Mouse (Mus musculus) kidney, embryonic 15.5 days (tissue): ENCODE measurements around the gene Bcl11a. TPM values are rescaled to one million over a fixed set of nuclear protein-coding genes. Genes with fewer than 3 reads are reported as not detected.

ENCODE experiments used
- ATAC-seq: fragments of 200-750 bp; cut with Nextera tagmentation; replicated peaks from 2 replicates; pipeline ENCODE4 v1.8.0; 2017; ENCODE audit warnings: moderate TSS enrichment; ENCODE audit not compliant: low FRiP score
- H3K27ac ChIP-seq: fragments of 300-500 bp; sonication (generic); 2 replicates; pipeline ENCODE4 v1.5.1; 2015; ENCODE audit warnings: mild to moderate bottlenecking, inconsistent platforms
- H3K27me3 ChIP-seq: fragments of 300-500 bp; sonication (generic); 2 replicates; pipeline ENCODE4 v1.6.1; 2015; ENCODE audit warnings: inconsistent platforms
- H3K36me3 ChIP-seq: fragments of 300-500 bp; sonication (generic); 2 replicates; pipeline ENCODE4 v1.6.1; 2015; ENCODE audit warnings: inconsistent platforms
- H3K4me1 ChIP-seq: fragments of 300-500 bp; sonication (generic); 2 replicates; pipeline ENCODE4 v1.6.1; 2015; ENCODE audit warnings: inconsistent platforms
- H3K4me2 ChIP-seq: fragments of 300-500 bp; sonication (generic); 2 replicates; pipeline ENCODE4 v1.6.1; 2015; ENCODE audit warnings: moderate library complexity, mild to moderate bottlenecking, inconsistent platforms
- H3K4me3 ChIP-seq: fragments of 300-500 bp; sonication (generic); replicated peaks from 2 replicates; pipeline ENCODE4 v1.5.1; 2015; ENCODE audit warnings: mild to moderate bottlenecking, inconsistent platforms
- H3K9ac ChIP-seq: fragments of 300-500 bp; sonication (generic); 2 replicates; pipeline ENCODE4 v1.6.1; 2015; ENCODE audit warnings: mild to moderate bottlenecking, inconsistent platforms
- H3K9me3 ChIP-seq: fragments of 300-500 bp; sonication (generic); replicated peaks from 2 replicates; pipeline ENCODE4 v1.6.1; 2016; ENCODE audit warnings: inconsistent platforms
- WGBS: fragments of 180-500 bp; shearing (Covaris S2); methylation state at CpG from one replicate; pipeline ENCODE4 v1.1.7; 2015; ENCODE audit warnings: mixed read lengths; 5-methylcytosine and 5-hydroxymethylcytosine counted together
- polyA plus RNA-seq: library from polyadenylated mRNA; unstranded; fragments of >200 nt; fragmentation: Nextera tagmentation; extraction: Ambion mirVana; gene quantifications from 2 replicates; pipeline ENCODE4 v1.2.1, GENCODE M21; 2015

The Bcl11a gene
- polyA plus RNA-seq, 1 experiment from 2014 or later: 3.6 TPM

- Histone ChIP-seq H3K27me3 (no peaks in the 10 kb centered on the region), H3K4me2 (no peak overlapping the region), H3K4me1 (no peaks in the 10 kb centered on the region; the same call in 1 of the 2 replicates), H3K27ac (no peak overlapping the region), H3K4me3 (no peak overlapping the region), H3K9ac (no peak overlapping the region), H3K36me3 (no peaks in the 10 kb centered on the region), H3K9me3 (peaks cover 5% of the 10 kb centered on the region; the same call in 1 of the 2 replicates)
- 70% methylated on average over 9 of the region's 9 CpGs for WGBS
- ATAC-seq: no peak
Measured at GRCm38 (mm10) chr11:24138600-24139375, 60.9 kb downstream of the Bcl11a start.

DNA sequence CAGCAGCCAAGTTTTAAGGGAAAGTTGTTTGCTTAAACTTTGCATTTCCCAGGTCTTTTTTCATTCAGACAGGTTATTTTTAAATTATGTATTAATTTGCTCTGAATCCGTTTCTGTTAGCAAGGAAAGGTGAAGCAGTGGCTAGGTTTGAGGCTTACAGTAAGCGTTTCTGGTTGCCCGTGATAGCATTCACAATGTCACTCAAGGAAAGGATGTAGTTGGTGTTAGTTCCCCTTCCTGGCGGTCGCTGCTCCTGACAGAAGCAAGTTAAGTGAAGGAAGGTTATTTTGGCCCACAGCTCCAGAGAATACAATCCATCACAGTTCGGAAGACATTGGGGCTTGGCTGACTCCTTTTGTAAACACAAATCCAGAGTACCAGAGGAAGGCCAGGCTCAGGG, 61.6 kb downstream of the Bcl11a start:
- WGBS: 70% methylated on average over 6 of the region's 6 CpGs

DNA sequence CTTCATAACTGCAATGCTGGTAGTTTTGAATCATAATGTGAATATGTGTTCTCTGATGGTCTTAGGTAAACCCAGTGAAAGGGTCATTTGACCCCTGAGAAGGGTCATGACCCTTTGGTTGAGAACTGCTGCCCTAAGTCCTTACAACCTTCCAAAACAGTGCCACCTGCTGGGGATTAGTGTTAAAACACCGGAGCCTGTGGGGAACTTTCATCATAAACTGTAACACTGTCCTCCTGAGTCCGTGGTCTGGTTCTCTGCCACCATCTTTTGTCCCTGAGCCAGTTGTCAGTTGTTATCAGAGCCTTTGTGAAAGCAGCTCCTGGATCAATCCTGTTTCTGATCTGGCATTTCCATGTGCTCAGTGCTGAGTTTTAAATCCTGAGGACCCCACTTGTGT, 62.1 kb downstream of the Bcl11a start:
- no peak overlapping the region for H3K4me2 ChIP-seq
- no peak for ATAC-seq
- WGBS: 91% methylated on average over 2 of the region's 2 CpGs
- H3K9ac ChIP-seq: no peak overlapping the region
- peaks cover 8% of the 10 kb centered on the region for H3K4me1 ChIP-seq
- H3K27me3 ChIP-seq: no peaks in the 10 kb centered on the region
- H3K36me3 ChIP-seq: no peaks in the 10 kb centered on the region
- no peak overlapping the region for H3K27ac ChIP-seq
- no peak overlapping the region for H3K4me3 ChIP-seq
- peaks cover 5% of the 10 kb centered on the region; the same call in 1 of the 2 replicates for H3K9me3 ChIP-seq

More for the DNA sequence above, 61.6 kb downstream of the Bcl11a start:
- ATAC-seq: no peak
- H3K4me1 ChIP-seq: peaks cover 5% of the 10 kb centered on the region
- H3K9ac ChIP-seq: no peak overlapping the region
- H3K36me3 ChIP-seq: no peaks in the 10 kb centered on the region
- H3K9me3 ChIP-seq: peaks cover 5% of the 10 kb centered on the region; the same call in 1 of the 2 replicates
- no peaks in the 10 kb centered on the region for H3K27me3 ChIP-seq
- H3K4me2 ChIP-seq: no peak overlapping the region
- no peak overlapping the region for H3K27ac ChIP-seq
- H3K4me3 ChIP-seq: no peak overlapping the region

DNA sequence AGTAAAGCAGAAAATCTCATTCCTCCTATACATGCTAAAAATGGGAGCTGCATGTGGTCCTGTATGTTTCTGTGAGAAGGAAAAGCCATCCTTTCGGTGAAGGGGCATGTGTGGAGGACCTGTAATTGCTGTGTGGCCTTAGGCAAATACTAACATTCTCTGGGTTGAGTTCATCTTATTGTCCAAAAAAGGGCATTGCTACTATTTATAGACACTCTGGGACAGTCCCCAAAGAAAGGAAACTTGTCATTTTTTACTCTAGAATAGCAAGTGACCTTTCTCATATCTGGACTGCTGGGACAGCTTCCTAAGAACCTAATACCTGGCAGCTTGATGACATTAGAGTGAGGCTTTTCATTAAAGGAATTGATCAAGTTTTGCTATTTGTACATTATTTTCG, 63.1 kb downstream of the Bcl11a start:
- Histone ChIP-seq H3K27ac (no peak overlapping the region), H3K27me3 (no peaks in the 10 kb centered on the region), H3K4me3 (no peak overlapping the region), H3K4me1 (peaks cover 11% of the 10 kb centered on the region), H3K9ac (no peak overlapping the region), H3K9me3 (peaks cover 5% of the 10 kb centered on the region; the same call in 1 of the 2 replicates), H3K36me3 (no peaks in the 10 kb centered on the region), H3K4me2 (no peak overlapping the region)
- WGBS: 91% methylated on average over 2 of the region's 2 CpGs
- no peak for ATAC-seq

- peaks cover 17% of the 10 kb centered on the region for H3K4me1 ChIP-seq
- no peak overlapping the region for H3K4me2 ChIP-seq
- H3K27ac ChIP-seq: no peak overlapping the region
- WGBS: 76% methylated on average over 10 of the region's 10 CpGs
- no peaks in the 10 kb centered on the region for H3K36me3 ChIP-seq
- no peak overlapping the region for H3K4me3 ChIP-seq
- no peak overlapping the region for H3K9ac ChIP-seq
- no peak for ATAC-seq
- peaks cover 5% of the 10 kb centered on the region; the same call in 1 of the 2 replicates for H3K9me3 ChIP-seq
- no peaks in the 10 kb centered on the region for H3K27me3 ChIP-seq
Measured at GRCm38 (mm10) chr11:24141479-24142251, 63.8 kb downstream of the Bcl11a start.

DNA sequence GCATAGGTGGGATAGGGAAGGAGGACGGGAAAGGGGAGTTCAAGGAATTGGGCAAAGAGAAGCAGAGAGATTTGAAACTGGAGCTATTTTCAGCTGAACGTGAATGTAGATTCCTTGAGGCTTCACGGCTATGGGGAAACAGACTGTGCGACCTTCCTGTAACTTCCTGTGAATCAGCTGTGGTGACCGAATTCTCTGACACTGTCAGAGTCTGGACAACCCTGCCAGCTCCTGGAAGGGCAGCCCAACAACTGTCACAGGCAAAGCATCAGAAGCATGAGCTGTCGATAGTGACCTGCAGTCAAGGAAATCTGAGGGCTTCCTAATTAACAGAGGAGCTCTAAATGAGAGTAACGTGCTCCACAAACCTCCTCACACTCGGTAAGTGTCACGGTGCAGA, 64.5 kb downstream of the Bcl11a start:
- no peak for ATAC-seq
- H3K4me2 ChIP-seq: no peak overlapping the region
- H3K9me3 ChIP-seq: peaks cover 5% of the 10 kb centered on the region; the same call in 1 of the 2 replicates
- no peaks in the 10 kb centered on the region for H3K27me3 ChIP-seq
- no peak overlapping the region for H3K27ac ChIP-seq
- H3K9ac ChIP-seq: no peak overlapping the region
- H3K4me1 ChIP-seq: peaks cover 17% of the 10 kb centered on the region
- 34% methylated on average over 9 of the region's 9 CpGs for WGBS
- H3K36me3 ChIP-seq: no peaks in the 10 kb centered on the region
- no peak overlapping the region for H3K4me3 ChIP-seq

DNA sequence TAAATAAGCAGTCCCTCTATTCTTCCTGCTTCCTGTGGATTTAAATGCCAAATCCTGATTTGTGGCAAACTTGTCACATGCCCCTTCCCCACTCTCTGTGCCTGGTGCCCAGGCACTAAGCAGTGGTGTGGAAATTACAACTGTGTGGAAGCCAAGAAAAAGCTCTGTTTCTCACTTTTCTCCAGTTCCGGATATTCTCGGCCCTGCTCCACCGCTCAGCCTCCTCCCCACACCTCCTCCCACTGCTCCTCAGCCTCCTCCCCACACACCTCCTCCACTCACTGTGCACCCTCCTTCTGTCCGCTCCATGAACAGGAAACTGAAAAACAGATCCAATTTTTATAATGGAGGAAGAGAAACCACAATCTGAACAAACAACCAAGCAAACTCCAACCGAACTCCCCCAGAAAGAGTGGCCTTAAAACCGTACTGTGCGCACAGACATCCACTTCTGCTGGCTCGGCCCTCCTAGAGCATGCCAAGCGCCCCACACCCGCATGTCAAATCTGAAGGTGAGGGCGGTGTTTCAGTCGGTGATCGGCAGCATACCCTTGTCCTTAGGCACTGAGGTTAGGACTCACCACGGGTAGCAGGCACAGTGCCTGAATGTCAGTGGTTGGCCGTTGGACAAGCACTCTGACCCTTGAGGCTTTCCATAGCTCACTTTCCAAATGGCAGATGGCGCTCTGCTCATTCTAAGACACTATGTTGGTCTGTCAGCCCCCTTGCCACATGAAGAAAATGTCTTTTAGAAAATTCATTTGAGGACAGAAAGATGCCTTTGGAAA, 66.5 kb downstream of the Bcl11a start:
- H3K4me1 ChIP-seq: peaks cover 19% of the 10 kb centered on the region
- WGBS: 65% methylated on average over 16 of the region's 16 CpGs
- no peak overlapping the region for H3K27ac ChIP-seq
- H3K4me3 ChIP-seq: no peak overlapping the region
- H3K36me3 ChIP-seq: no peaks in the 10 kb centered on the region
- H3K27me3 ChIP-seq: no peaks in the 10 kb centered on the region
- H3K9me3 ChIP-seq: peaks cover 5% of the 10 kb centered on the region; the same call in 1 of the 2 replicates
- no peak overlapping the region for H3K4me2 ChIP-seq
- H3K9ac ChIP-seq: no peak overlapping the region
- peak; percentile 71 for ATAC-seq

GRCm38 (mm10) chr11:24146034-24146433, 68.2 kb downstream of the Bcl11a start:
- no peak overlapping the region for H3K4me2 ChIP-seq
- H3K27me3 ChIP-seq: no peaks in the 10 kb centered on the region
- H3K27ac ChIP-seq: no peak overlapping the region
- no peaks in the 10 kb centered on the region for H3K9me3 ChIP-seq
- H3K4me3 ChIP-seq: no peak overlapping the region
- H3K4me1 ChIP-seq: peaks cover 22% of the 10 kb centered on the region
- 0 out of 2 replicates have a peak, but pooled peaks have one; percentile 31 for ATAC-seq
- H3K9ac ChIP-seq: no peak overlapping the region
- H3K36me3 ChIP-seq: no peaks in the 10 kb centered on the region
- WGBS: 82% methylated on average over 4 of the region's 4 CpGs

DNA sequence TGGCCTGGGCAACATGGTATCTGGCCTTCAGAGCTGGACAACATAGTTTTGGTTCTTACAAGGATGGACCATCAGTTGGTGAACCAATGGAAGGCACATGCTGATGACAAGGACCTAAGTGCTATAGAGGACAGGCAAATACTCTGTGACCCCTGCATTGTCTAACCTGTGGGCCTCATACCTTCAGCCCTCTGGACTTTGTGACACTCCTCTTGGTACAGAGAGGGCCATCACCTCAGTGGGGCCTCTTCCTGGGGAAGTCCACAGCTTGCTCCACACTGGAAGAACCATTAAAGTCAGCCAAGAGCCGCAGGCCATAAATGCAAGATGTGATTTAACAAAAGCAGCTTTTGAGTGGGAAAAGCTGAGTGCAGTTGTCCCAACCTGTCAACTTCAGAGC, 68.6 kb downstream of the Bcl11a start:
- no peak overlapping the region for H3K9ac ChIP-seq
- no peaks in the 10 kb centered on the region for H3K27me3 ChIP-seq
- H3K36me3 ChIP-seq: no peaks in the 10 kb centered on the region
- no peak overlapping the region for H3K4me3 ChIP-seq
- H3K9me3 ChIP-seq: no peaks in the 10 kb centered on the region
- H3K4me1 ChIP-seq: peaks cover 22% of the 10 kb centered on the region
- no peak overlapping the region for H3K4me2 ChIP-seq
- ATAC-seq: no peak
- 66% methylated on average over 1 of the region's 1 CpGs for WGBS
- no peak overlapping the region for H3K27ac ChIP-seq

DNA sequence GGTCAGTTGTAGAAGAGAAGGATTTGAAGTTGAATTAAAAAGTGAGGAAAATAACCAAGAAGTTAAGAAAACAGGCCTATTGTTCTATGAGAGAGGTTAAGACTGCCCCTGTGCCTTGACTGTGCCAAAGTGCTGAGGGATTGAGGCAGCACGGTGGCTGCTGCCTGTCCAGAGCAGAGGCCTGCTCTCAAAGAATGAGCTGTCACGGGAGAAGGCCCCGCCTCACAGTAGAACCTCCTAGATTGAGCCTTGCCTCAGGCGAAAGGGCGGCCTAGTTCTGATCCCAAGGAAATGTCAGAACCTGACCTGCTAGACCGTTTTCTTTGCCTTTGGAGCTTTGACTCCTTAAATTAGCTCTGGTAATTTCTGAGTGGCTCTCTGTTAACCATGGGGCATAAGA, 69.8 kb downstream of the Bcl11a start:
- WGBS: 80% methylated on average over 6 of the region's 6 CpGs
- H3K4me2 ChIP-seq: no peak overlapping the region

GRCm38 (mm10) chr11:24148545-24148944, 70.7 kb downstream of the Bcl11a start:
- H3K27me3 ChIP-seq: no peaks in the 10 kb centered on the region
- peaks cover 22% of the 10 kb centered on the region for H3K4me1 ChIP-seq
- no peak for ATAC-seq
- H3K9ac ChIP-seq: no peak overlapping the region
- H3K9me3 ChIP-seq: no peaks in the 10 kb centered on the region
- WGBS: 88% methylated on average over 3 of the region's 3 CpGs
- H3K36me3 ChIP-seq: no peaks in the 10 kb centered on the region
- no peak overlapping the region for H3K4me2 ChIP-seq
- H3K4me3 ChIP-seq: no peak overlapping the region
- no peak overlapping the region for H3K27ac ChIP-seq

More for the DNA sequence above, 69.8 kb downstream of the Bcl11a start:
- Histone ChIP-seq H3K27me3 (no peaks in the 10 kb centered on the region), H3K4me3 (no peak overlapping the region), H3K36me3 (no peaks in the 10 kb centered on the region), H3K27ac (no peak overlapping the region), H3K9me3 (no peaks in the 10 kb centered on the region), H3K4me1 (peaks cover 22% of the 10 kb centered on the region), H3K9ac (no peak overlapping the region)
- no peak for ATAC-seq
